Mouse (Mus musculus) mouse embryonic stem cell (cell line): Measurements from ENCODE around the gene Ephx1.

Experiments used
- in situ Hi-C, 2 experiments: fragments of 300-500 bp; cut with MboI; formaldehyde crosslinking; loops; 1 replicate in 1 of 2; 3 replicates in 1 of 2; pipeline ENCODE4 v1.14.3; 2019 to 2020; ENCODE audit warnings: low sequenced_read_pairs in 2 of 2, low pct_unique_long_range_greater_than_20kb in 1 of 2, mixed read lengths in 1 of 2; ENCODE audit not compliant: unreplicated experiment in 1 of 2

Ephx1 gene

DNA sequence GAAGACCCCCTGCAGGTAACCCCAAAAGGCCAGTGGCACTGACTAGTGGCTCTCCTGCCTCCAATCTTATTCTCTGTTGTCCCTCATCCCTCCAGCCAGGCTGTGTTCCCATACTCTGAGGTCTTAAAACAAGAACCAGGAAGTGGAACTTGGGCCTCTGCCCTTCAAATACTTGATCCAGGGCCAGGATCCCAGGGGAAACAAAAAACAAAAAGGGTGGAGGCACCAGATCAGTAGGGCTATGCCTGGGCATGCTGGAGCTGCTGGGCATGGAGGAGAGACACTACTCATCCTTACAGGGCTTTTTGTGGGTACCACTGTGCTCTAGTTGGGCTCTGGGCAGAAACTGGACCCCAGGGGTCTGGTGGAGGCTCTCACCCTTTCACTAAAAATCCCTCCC is 5.1 kb downstream of the Ephx1 start:
- in situ Hi-C loops: no loop called here

- in situ Hi-C loops: no loop called here
These were observed 5.8 kb downstream of the Ephx1 start for GRCm38 (mm10) chr1:181014731-181015500.

DNA sequence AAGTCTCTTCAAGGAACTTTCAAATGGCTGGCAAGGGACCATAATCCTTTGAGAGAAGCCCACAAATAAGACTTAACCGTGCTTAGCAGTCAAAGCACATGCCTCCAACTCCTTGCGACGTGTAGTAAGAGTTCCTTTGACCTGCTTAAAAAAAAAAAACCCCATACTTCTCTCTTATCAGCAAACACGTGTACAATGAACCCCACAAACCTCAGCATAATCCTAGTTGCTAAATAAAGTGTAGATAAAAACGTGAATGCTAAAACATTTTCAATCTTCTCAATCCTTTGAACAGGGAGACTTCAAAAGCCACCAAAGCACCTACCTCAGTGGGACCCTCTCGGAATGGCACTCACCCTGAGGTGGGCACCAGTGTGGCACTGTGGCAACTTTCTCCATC is 7.3 kb downstream of the Ephx1 start:
- in situ Hi-C loops: no loop called here

GRCm38 (mm10) chr1:181012416-181012815 is 8.3 kb downstream of the Ephx1 start:
- in situ Hi-C loops: no loop called here

- in situ Hi-C loops: no loop called here
These were observed 9.1 kb downstream of the Ephx1 start for GRCm38 (mm10) chr1:181011601-181012000.

GRCm38 (mm10) chr1:181010171-181010932 is 10.4 kb downstream of the Ephx1 start:
- in situ Hi-C loops: no loop called here

GRCm38 (mm10) chr1:181009754-181010153 is 10.9 kb downstream of the Ephx1 start:
- in situ Hi-C loops: no loop called here

GRCm38 (mm10) chr1:181009011-181009590 is 11.6 kb downstream of the Ephx1 start:
- in situ Hi-C loops: no loop called here

DNA sequence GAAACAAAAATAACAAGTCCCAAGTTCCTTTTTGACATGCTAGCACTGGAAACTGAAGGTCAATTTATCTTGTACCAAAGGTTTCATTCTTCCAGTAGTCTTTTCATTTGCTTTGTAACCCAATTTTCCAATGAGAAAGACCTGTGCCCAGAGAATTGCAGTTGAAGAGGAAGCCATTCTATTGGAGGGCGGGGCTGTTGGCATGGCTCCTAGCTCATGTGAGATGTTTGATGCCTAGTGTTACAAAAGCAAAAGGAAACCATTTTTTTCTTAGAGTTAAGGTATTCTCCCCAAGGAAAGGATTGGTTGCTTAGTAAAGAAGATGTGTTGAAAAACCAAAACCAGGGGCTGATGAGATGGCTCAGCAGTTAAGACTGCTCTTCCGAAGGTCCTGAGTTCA is 12.4 kb downstream of the Ephx1 start:
- in situ Hi-C loops: no loop called here

- in situ Hi-C loops: no loop called here
These were observed 12.9 kb downstream of the Ephx1 start for GRCm38 (mm10) chr1:181007831-181008230.

DNA sequence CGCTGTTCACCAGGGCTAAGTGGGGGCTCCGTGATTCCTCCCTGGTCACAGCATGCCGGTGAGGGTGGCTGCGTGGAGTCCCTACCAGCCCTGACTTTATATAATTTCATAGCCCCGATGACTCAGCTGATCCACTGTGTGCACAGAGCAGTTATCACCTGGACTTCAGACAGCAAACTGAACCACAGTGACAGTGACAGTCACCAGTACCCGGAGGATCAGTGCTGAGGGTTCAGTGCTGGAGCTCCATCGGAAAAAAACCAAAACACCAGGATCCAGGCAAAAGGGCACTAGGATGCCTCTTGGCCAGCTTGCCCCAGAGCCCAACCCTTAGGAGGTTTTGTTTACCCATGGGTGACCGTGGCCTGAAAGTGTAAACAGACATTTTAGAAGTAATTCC is 15.4 kb downstream of the Ephx1 start:
- in situ Hi-C loops: no loop called here

DNA sequence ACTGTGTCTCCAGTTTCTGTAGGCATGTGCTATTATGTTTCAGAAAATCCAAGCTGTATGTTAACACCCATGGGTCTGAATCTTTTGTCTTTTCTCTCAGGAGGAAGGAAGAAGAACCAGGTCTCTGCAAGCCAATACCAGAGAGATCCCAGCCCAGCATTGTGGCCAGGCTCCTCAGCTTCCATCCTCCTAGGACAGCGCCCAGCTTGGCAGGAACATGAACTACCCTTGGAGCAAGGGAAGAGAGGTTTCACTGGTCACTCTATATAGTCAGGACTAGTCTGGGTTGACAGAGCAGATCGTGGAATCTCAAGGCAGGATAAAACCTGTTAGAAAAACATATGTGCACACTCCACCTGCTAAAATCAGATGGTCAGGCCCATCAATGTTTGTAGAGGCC is 16.9 kb downstream of the Ephx1 start:
- in situ Hi-C loops: no loop called here

- in situ Hi-C loops: no loop called here
These were observed 19.1 kb downstream of the Ephx1 start for GRCm38 (mm10) chr1:181001621-181002020.

DNA sequence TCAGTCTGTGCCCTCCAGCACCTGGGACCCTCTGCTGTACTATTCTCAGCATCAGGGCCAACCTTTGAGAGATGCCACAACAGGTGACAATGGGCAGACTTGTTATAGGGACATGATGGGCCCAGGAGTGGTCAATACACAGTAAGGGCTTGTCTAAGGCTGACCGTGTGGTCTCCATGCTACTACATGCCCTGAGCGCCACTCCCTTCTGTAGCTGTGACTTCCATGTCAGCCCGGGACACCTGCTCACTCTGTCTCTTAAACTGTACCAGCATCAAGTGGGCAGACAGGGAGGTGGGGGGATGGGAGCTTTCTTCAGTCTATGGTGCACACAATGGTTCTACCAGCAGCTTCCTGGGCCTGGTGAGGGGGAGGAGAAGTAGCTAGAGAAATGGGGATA is 19.5 kb downstream of the Ephx1 start:
- in situ Hi-C loops: no loop called here

DNA sequence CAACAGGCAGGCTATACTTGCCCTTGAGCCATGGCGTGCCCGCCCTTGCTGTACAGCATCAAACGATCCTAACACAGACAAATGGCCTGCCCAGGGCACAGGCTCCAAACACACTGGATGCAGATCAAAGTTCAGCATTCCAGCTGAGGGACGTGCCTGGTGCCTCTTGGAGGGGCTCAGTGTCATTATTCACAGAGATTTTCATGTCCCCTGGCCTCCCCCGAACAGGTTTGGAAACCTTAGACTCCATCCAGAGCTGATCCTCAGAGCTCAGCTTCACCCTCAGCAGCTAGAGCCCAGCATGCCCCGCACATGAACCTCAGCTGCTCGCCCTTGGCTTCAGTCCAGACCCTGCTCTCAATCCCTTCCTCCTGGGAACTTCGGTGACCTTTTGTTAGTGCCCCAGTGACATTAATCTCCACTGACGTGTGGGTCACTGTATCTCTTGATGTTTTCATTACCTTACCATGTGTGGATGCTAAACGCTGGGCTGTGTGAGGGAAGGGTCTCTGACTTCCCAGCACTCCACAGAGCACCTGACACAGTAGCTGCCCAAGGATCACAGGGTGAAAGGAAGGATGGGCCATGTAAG is 20.1 kb downstream of the Ephx1 start:
- in situ Hi-C loops: no loop called here

DNA sequence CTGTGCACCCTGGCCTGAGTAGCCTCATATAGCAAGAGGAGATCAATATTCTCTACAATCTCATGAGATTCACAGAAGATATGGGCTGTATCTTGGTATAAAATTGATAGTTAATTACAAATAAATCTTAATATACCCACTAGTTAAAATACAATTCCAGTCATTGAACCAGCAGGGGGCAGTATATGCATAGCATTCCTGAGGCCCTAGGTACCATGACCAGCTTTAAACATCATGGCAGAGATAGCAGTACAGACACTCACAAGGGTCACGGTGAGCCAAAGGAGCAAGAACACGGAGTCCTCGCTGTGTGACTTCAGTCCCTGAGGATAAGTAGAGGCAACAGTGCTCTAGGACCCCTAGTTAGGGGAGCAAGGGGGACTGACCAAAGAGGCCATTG is 28.6 kb downstream of the Ephx1 start:
- in situ Hi-C loops: no loop called here

DNA sequence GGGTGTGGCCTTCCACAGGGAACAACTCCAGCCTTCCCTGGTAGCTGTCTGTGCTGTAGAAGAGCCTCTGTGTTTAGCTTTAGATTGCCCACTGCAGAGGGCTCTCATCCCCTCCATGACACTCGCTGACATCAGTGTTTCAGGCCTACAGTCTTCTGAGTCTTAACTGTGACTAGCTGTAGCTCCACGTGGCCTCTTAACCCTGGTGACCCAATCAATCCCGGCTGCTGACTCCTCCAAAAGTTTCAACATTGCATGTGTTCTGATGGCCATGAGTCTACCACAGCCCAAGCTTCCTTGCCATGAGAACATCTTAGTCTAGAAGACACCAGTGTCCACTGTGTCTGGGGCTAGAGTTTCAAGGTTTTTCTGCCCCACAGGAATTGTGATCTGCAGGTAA is 30.0 kb downstream of the Ephx1 start:
- in situ Hi-C loops: no loop called here

GRCm38 (mm10) chr1:180987759-180988158 is 32.9 kb downstream of the Ephx1 start:
- in situ Hi-C loops: no loop called here

GRCm38 (mm10) chr1:180986701-180987100 is 34.0 kb downstream of the Ephx1 start:
- in situ Hi-C loops: no loop called here
